Mouse (Mus musculus): ENCODE measurements at regions not wholly inside any gene's neighbourhood (a gene's known extent, or its start where the extent isn't known, plus 50 kb on each side); places are given as distances from the start of the nearest gene placed in this dataset.
A peak's percentile ranks its signal among the peaks of the same experiment; 100 is the strongest.
"Not testable (repeated sequence)": the region's sequence is repeated elsewhere in the genome, so short reads cannot be mapped to it uniquely, and the experiment has no call there.

DNA sequence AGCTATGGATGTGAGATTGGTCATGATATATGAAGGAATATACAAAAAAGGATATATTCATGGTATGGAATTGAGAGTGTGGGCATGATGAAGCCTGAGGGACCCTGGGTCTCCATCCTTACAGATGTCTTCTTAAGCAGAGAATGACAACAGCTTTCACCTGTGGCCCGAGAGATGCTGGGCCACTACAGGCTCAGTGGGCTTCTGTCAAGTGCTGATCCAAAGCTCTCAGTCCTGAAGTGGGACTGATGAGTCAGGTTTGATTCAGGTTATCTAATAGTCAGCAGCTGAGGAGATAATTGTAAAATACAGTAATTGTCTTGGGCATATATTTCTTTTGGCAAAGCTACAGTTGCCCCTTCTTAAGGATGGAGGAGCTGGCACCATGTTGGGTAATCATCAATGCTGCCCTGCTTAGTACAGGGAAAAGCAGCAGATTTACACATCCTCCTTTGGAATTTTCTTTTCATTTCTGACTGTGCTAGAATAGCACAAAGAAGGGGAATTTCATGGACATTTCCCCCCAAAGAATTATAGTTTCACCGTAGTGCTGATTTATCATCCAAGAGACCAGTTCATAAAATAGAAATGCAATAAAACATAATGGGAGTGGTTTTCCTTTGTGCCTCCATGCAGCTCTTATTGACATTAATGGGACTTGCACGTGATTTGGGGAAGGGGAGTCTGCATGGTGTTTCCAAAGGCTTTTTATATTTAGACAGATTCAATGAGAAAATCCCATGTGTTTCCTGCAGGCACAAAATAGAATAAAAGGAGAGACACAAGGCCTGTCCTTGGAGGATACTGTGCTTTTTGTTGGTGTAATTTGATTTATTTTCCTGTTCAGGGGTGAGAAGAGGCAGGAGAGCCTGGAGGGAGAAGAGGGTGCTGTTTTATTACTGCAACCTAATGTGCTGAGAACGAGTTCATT is 452.6 kb upstream of the Nrsn1 start:
- DNase-seq (ENCODE audit: low spot score), result no peak

DNA sequence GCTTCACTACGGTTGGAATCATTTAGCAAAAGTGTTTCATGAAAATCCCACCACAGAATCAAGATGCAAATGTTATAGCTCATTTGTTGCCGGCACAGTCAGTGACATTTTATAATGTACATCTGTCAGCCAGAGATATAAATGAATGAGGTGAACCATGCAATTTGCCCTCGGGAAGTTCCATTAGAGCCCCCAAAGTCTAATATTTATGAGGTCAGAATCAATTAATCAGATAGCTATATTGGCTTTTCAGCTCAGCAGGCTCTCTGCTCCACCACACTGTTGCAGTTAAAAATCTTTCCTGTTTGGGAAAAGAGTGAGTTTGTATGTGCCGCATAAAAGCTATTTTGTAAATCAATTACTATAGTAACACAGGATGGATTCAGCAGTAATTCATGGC is 430.7 kb upstream of the Nrsn1 start:
- no peak for DNase-seq (ENCODE audit: low spot score)

DNA sequence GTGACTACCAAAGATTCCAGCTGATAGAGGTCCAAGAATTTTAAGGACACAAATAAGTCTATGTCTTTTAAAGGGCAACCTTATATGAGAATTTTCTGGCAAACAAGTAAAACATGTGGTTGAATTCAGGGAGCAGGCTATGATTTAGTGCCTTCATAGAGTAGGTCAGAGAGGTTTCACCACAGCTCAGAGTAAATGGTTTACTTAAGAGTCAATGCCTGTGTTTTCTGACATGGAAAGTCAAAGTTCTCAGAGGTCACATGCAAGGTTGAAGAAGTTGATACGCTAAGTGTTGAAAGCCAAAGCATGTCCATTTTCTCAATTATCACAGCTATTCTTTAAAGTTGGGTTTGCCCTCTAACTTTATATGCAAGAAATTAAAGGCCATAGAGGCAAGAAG is 425.7 kb upstream of the Nrsn1 start:
- DNase-seq (ENCODE audit: low spot score), result no peak

DNA sequence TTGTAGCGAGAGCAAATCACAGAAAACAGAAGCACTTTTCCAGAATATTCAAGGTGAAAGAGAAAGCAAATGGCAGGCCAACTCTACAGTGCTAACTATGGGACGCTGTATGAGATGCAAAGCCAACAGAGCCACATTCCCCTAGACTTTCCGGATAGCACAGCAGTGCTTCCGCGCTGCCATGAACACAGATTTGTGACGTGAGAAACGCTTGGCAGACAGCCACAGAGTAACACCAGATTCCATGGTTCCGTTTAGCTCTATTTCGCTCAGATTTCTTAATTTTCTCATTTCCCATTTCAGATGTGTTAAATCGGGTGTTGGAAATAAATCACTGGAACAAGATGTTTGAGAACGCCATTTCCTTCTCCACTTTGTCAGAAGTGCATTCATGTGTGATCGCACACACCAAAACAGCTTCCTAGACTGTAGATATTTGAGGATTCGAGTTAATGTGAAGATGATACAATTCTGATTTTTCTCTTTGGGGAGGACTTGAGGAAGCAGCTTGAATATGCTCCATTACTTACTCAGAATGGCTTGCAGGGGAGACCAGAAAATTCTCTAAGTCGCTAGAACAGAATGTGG is 424.8 kb upstream of the Nrsn1 start:
- DNase-seq (ENCODE audit: low spot score), result no peak

DNA sequence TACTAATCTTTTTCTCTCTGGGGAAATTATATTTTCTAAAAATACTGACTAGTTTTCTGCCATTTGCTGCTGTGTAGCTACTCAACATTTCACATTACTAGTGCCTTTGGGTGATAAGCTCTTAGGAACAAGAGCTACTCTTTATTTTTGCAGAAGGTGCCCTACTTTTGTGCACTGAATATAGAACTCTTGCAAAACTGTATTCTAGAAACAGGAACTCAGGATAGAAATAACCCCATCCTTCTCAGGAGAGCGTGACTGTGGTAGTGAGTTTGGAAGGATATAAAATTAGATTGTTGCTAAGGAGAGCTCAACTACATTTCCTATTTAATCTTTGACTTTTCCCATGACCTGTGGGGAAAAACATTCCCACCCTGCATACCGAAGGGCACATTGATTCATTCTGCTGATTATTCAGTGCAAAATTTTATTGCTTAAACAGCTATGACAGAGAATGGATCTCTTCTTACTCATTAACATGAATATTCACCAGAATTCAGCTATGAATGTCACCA is 408.0 kb upstream of the Nrsn1 start:
- DNase-seq (ENCODE audit: low spot score), result no peak

DNA sequence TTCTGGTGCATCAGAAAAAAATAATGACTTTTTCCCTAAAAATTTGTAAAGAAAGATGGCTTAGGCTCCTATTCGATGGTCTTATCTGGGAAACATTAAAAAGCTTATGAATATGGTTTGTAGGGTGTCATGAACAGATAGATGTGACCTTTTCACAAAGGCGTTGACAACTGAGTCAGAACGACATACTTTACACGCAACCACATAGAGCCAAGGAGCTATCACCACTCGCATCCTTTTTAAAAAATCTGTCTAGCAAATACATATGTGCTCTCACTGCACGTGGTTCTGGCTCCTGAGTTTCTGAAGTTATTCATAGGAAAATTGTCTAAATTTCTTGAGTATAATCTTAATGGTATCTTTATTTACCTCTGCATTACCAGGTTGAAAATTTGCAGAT is 404.9 kb upstream of the Nrsn1 start:
- no peak for DNase-seq (ENCODE audit: low spot score)

DNA sequence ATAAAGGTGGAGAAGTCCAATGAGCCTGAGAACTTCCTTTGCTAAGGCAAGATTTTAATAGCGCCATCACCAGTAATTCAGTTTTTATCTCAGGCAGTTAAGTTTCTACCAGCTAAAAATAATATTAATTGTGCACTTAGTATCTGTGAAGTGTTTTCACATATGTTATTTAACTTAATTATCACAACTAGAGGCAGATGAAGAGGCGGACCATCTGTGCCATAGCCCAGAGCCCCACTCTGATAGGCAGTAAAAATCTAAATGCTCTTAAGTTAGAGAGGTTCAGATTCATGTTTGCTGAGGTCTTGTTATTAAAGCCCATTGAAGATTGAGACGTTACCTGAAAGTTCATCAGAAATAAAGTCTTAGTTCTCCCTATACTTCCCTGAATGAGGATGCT is 395.7 kb upstream of the Nrsn1 start:
- DNase-seq (ENCODE audit: low spot score), result no peak

DNA sequence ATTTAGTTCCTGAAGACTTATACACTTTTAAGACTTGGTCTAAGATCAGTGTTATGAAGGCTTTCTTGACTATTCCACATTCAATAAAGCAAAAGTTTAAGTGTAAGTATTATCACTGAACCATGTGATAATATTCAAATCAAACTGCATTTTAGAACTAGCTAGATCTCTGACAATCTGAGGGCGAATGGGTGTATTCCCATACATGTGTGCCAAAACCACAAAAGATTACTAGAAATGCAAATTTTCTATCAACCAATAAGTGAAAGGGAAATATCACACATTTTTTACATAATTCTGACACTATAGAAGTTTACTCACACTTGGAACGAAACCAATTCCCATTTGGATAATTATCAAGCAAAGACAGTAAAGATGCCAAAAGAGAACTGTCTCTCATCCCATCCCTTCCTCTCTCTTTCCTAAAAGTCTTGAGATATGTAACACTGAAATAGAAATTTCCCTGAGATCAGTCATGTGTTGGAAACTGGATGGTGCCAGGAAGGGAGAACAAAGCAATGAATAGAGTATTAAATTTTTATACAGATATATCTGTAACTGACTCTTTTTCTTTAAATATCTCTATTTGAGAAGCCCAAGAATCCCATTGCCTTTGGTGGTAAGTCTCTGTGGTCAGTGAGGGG is 394.8 kb upstream of the Nrsn1 start:
- no peak for DNase-seq (ENCODE audit: low spot score)

DNA sequence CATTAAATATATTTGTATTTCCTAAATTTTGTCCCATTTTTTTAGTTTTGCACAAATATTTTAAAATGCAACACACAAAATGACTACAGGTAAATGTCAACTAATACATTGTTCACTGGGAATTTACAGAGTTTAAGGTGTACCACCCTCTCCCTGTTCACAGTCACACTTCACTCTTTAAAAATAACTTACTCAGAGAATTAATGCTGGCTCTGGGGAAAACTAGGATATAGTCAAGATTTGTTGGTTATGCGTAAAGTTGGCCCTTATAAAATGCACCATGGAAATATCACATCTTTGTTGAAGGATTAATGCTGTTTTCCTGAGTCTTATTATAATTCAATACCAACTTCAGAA is 378.1 kb upstream of the Nrsn1 start:
- no peak for DNase-seq (ENCODE audit: low spot score)

DNA sequence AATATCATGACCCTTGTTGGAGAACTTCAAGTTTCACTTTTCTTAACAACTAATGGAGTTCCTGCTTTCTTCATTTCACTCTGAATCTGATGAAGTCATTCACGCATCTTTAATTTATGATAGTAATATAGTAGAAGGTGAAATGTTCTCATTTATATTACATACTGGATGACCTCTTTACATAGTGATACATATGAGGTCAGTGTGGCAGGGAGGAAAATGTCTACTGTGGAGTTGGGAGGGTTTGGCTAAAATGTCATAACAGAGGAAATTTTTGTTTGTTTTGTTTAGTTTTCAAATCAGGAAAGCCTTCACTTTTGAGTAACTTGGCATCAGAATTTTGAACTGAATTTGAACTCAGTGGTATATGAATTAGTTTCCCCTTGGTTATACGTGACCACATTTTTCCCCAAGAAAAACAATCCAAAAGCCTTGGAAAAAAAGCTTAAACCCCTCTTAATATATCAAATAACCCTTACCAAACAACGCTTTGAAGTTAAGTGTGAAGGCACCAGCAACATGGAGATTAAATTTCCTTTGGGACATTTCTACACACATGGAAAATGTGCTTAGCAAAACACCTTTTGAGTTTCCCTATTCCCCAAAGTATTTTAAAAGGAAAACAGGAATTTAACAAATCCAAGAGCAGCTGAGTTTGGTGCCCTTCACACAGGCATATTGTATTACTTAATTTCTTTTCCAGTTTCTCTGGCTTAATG is 377.6 kb upstream of the Nrsn1 start:
- DNase-seq (ENCODE audit: low spot score), result no peak

DNA sequence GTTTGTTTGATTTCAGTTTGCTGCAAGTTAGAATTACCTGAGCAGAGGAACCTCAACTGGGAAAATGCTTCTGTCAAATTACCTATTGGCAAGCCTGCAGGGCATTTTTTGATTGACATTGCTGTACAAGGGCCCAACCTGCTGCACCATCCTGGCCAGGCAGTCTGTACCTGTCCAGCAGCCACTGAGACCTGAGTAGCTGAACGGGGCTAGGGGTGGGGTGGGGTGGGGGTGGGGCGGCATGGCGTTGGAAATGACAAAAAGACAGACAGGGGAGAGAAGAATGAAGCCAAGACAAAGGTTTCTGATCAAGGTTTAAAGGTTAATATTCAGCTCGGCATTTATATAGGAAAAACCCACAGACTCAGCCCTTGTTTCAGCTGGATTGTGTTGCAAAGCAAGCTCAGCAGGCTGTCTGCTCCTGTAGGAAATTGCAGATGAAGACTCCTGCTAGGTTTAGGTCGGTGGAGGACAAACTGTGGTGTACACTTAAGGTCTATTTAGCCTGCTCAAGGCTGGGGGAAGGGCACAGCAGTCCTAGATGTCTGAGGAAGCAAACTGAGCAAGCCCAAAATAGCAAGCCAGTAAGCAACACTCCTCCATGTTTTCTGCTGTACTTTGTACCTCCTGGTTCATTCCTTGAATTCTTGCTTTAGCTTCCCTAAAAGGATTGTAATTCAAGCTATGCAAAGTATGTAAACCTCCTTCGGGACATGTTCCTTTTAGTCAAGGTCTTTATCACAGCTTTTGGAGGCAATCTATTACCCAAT is 369.4 kb upstream of the Nrsn1 start:
- no peak for DNase-seq (ENCODE audit: low spot score)

DNA sequence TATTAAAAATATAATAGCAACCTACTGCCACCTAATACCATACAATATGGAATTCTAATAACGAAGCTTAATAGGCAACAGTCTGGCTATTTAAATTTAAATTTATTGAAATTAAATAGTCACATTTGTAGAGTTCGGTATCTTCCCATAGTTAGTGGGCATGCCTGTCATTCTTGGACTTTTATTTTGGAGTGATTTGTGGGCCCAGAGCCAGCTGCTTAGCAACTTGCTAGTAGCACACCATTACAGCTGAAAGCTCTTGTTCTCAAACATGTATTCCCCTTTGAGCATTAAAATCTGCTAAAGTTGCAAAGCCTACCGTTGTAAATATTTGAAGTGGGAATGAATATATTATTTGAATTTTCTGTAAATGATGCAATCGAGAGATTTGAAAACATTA is 359.2 kb upstream of the Nrsn1 start:
- DNase-seq (ENCODE audit: low spot score), result no peak

DNA sequence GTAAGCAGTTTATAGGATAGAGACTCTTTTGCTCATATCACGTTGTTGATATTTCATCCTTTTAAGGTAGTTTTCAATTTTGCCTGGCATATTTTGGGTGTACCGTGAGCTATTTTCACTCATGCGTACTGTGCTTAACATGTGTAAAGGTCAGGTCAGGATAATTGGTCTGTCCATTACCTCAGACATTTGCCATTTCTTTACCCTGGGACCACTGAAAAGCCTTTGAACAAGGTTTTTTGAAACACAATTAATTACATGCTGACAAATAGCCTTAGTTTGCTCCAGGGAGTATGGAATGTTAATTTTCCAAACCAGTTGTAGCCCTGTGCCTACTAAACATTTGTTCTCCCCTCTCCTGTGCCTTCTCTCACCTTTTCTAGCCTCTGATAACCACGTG is 347.3 kb upstream of the Nrsn1 start:
- DNase-seq (ENCODE audit: low spot score), result no peak

DNA sequence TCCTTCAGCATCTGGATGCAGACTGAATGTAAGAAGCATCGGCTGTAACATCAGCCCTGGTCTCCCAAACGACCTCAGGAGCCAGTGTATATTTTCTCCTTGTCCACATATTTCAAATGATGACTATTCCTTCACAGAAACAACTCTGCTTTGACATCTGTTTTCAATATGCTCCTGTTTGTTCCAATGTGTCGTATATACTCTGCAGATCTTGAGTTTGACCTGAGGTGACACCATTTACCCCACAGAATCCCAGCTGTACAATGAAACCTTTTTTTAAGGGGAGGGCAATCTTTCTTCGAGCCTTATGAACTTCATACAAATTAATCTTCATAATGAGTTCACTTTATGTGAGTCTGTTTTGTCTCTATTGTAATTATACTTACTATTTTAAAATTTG is 341.7 kb upstream of the Nrsn1 start:
- no peak for DNase-seq (ENCODE audit: low spot score)

DNA sequence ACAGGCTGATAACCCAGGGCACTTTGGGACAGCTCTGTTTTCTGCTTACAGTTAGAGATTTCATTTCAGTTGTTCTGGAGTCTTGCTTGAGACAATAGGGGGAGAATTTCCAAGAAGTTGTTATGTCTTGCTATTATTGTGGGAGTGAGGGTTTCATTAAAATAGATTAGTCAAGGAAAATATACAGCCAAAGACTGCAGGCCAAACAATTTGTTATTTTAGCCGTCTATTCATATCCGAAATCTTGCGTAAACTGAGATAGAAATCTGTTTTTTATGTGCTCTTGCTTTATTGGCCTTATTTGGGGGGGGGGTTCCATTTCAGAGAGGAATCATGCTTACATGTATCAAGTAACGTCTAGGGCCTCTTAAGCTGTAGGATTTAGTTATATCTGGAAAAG is 339.3 kb upstream of the Nrsn1 start:
- no peak for DNase-seq (ENCODE audit: low spot score)

DNA sequence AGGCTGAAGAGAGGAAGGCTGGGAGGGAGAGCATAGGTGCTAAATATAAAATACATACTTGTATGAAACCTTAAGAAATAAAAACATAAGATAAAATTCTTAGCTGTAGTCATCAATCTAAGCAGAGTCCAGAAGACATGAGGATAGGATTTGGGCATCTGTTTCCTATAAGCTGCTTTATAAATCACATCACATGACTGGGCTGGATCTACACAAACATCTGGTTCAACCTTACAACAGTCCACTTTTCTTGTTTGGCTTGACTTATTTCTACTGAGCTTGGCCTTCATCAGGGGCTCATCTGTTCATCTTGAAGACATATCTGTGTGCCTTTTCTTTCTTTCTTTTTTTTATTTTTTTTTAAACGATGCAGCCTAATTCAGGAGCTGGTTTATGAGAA is 338.9 kb upstream of the Nrsn1 start:
- no peak for DNase-seq (ENCODE audit: low spot score)

DNA sequence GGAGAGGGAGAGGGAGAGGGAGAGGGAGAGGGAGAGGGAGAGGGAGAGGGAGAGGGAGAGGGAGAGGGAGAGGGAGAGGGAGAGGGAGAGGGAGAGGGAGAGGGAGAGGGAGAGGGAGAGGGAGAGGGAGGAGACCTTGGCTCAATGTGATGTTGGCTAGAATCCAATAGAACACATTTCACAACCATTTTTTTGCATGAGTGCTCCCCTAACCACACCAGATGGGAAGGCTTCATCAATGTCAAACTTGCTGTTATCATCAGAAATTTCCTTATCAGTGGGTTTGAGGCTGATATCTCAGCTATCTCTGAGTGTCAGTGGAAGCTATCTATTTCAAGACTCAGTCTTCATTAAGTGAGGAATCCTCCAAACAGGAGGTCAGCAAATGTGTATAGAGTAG is 331.0 kb upstream of the Nrsn1 start:
- not testable (repeated sequence) for DNase-seq (ENCODE audit: low spot score)

DNA sequence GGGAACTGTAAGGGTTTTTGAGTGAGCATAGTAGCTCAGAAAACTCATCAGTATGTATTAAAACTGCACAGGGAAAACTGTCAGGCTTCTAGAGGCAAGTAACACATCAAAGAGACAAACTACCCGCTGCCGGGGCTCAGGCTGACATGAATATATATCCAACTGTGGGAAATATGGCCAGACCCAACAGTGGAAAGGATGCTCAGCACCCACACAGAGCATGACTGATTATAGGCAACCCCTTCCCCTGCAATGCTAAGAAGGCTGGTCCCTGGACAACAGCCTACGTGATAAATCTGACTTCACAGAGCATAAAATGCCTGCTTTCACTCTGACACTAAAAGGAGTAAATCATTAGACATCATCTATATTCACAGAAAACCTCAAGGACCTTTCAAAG is 324.3 kb upstream of the Nrsn1 start:
- no peak for DNase-seq (ENCODE audit: low spot score)

DNA sequence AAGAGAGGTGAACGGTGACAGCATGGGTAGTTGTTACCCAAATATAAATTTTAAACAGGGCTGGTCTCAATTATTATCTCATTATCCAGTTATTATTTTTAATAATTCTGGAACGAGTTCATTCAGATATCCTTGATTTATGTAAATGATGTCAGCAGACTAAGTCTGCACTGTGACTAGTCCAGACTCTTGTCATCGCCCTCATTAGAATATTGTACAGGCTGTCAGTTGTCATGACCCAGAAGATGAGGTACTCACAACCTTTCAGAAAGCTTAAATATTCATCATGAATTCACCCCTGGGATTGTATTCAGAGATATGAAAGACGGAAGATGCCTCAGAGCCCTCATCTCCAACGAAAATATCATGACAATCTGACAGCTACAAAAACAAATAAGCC is 300.3 kb upstream of the Nrsn1 start:
- DNase-seq (ENCODE audit: low spot score), result no peak

DNA sequence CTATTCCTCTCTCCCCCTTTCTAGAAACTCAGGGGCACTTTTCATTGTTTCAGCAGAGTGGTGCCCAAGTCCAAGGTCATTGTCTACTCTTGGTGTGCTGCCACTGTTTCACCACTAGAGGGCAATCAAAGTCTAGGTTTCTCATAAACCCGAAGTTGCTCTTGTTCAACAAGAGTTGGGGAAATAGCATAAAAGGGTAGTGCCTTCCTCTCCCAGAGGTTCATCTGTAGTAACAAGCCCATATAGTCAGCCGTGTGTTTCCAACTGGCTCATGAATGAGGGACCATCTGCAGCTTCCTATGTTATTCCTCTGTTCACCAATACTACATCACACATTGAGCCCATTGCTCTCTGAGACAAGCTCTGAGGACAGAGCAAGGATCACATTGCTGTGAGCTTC is 292.4 kb upstream of the Nrsn1 start:
- DNase-seq (ENCODE audit: low spot score), result peak; percentile 5

DNA sequence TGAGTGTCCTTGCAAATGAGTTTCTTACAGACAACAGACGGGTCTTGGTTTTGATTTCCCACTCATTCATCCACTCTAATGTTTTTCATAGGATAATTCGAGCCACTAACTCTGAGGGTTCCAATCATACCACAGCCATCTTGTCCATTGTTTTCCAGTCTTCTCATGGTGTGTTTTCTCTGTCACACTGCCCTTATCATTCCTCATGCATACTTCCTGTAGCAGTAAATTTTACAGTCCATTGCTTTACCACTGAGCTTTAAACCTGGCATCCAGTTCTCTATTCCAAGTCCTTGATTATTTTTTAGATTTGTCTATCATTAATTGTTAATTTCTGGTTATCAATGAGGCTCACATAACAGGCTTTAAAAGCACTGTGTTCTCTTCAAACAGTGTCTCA is 290.0 kb upstream of the Nrsn1 start:
- DNase-seq (ENCODE audit: low spot score), result no peak

DNA sequence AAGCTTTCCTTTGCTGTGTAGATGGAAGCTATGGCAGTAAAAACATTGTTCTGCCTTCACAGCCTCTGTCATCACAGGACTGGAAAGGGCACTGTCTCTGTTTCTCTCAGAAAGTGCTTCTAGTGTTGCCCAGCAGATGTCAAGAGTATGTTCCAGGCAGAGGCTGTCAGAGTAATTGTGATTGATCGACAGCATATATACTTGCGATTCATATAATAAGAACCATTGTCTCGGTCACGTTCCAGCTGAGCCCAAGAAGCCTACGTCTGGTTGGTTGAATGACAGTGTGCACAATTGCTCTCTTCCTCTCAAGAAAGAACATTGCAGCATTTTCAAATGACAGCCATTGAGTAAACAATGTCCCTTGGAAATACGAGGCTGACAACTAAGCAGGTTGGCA is 284.7 kb upstream of the Nrsn1 start:
- DNase-seq (ENCODE audit: low spot score), result no peak

All from ovary, postnatal 10 days (tissue).